Mouse (Mus musculus) liver, adult 2 months (tissue): Measurements from ENCODE around the gene Gcgr. TPM values are rescaled to one million over a fixed set of nuclear protein-coding genes. Genes with fewer than 3 reads are reported as not detected.

ENCODE experiments used
- DNase-seq: peaks from one replicate; pipeline ENCODE4 v3.0.0-alpha.2; 2011; ENCODE audit warnings: low read depth, low spot score; ENCODE audit errors: extremely low read depth
- H3K27ac ChIP-seq: fragments of 200-500 bp; replicated peaks from 2 replicates; pipeline ENCODE4 v1.5.1; 2012; ENCODE audit warnings: low read depth, mild to moderate bottlenecking, control low read depth, inconsistent platforms, low read length; ENCODE audit not compliant: insufficient read depth
- H3K27me3 ChIP-seq: fragments of 200-500 bp; 2 replicates; pipeline ENCODE4 v1.6.1; 2012; ENCODE audit warnings: mild to moderate bottlenecking, moderate library complexity, low read length, inconsistent platforms; ENCODE audit not compliant: control insufficient read depth, insufficient read depth
- H3K36me3 ChIP-seq: fragments of 200-500 bp; 2 replicates; pipeline ENCODE4 v1.6.1; 2012; ENCODE audit warnings: low read length, inconsistent platforms; ENCODE audit not compliant: control insufficient read depth, insufficient read depth
- H3K4me1 ChIP-seq: fragments of 200-500 bp; 2 replicates; pipeline ENCODE4 v1.6.1; 2011; ENCODE audit warnings: low read length; ENCODE audit not compliant: control insufficient read depth, insufficient read depth
- H3K4me3 ChIP-seq: fragments of 200-500 bp; 2 replicates; pipeline ENCODE4 v1.5.1; 2011; ENCODE audit warnings: low read depth, mild to moderate bottlenecking, control low read depth, low read length, moderate library complexity; ENCODE audit not compliant: insufficient read depth
- H3K79me2 ChIP-seq: fragments of 200-500 bp; 2 replicates; pipeline ENCODE4 v1.6.1; 2012; ENCODE audit warnings: inconsistent platforms, mild to moderate bottlenecking, low read length, moderate library complexity; ENCODE audit not compliant: control insufficient read depth, insufficient read depth
- H3K9ac ChIP-seq: fragments of 200-500 bp; 2 replicates; pipeline ENCODE4 v1.6.1; 2012; ENCODE audit warnings: low read depth, mild to moderate bottlenecking, control low read depth, inconsistent platforms, low read length
- CTCF ChIP-seq: fragments of 200-500 bp; IDR thresholded peaks from 2 replicates; pipeline ENCODE4 v1.5.1; 2011; ENCODE audit warnings: low read depth, low read length, control low read depth
- POLR2A ChIP-seq: fragments of 200-500 bp; IDR thresholded peaks from 2 replicates; pipeline ENCODE4 v1.6.1; 2011; ENCODE audit warnings: low read length, control low read depth; ENCODE audit not compliant: insufficient read depth; ENCODE audit errors: extremely low read depth
- WGBS: fragments of 180-500 bp; shearing (Covaris S2); methylation state at CpG from one replicate; pipeline ENCODE4 v1.1.7; 2018; 5-methylcytosine and 5-hydroxymethylcytosine counted together
- polyA plus RNA-seq: library from polyadenylated mRNA; depleted of rRNA; stranded (reverse); fragments of >200 nt; gene quantifications from 2 replicates; pipeline ENCODE4 v1.2.3, GENCODE M21; 2012
- total RNA-seq: library from RNA; depleted of rRNA; stranded (reverse); fragments of >200 nt; gene quantifications from 2 replicates; pipeline ENCODE4 v1.2.3, GENCODE M21; 2014

Gene Gcgr
- total and polyA plus RNA-seq, 2 experiments: 135 to 561 TPM

- no peak for DNase-seq
- WGBS: under 1% methylated on average over 24 of the region's 24 CpGs
- peaks cover 35% of the 10 kb centered on the region for H3K4me1 ChIP-seq
Observed at GRCm38 (mm10) chr11:120572417-120572751, 41.9 kb downstream of the Gcgr start.

GRCm38 (mm10) chr11:120572752-120573584 is 42.5 kb downstream of the Gcgr start, which contains the start of gene P4hb:
TSS of gene P4hb (minus strand) at chr11:120573253.
- WGBS: under 1% methylated on average over 94 of the region's 94 CpGs
- H3K4me1 ChIP-seq: peaks cover 29% of the 10 kb centered on the region
- H3K4me3 ChIP-seq: peak within 1 kb of the TSS; percentile 96
- H3K9ac ChIP-seq: peak within 1 kb of the TSS; percentile 96
- peaks cover 27% of the 10 kb centered on the region for H3K36me3 ChIP-seq
- no peaks in the 10 kb centered on the region for H3K27me3 ChIP-seq
- peak; percentile 99 for TF ChIP-seq POLR2A
- no peak for TF ChIP-seq CTCF
- peaks cover 17% of the 10 kb centered on the region for H3K79me2 ChIP-seq
- H3K27ac ChIP-seq: peak within 1 kb of the TSS; percentile 92
- peak; percentile 98 for DNase-seq

More at GRCm38 (mm10) chr11:120572417-120572751, 41.9 kb downstream of the Gcgr start:
- Histone ChIP-seq H3K27me3 (no peaks in the 10 kb centered on the region), H3K27ac (peak overlapping the region; percentile 78), H3K79me2 (peaks cover 17% of the 10 kb centered on the region), H3K9ac (peak overlapping the region; percentile 96), H3K4me3 (peak overlapping the region; percentile 96), H3K36me3 (peaks cover 33% of the 10 kb centered on the region)
- TF ChIP-seq POLR2A (no peak), CTCF (no peak)

- Histone ChIP-seq H3K9ac (peak overlapping the region; percentile 92), H3K4me1 (peaks cover 27% of the 10 kb centered on the region), H3K79me2 (peaks cover 21% of the 10 kb centered on the region), H3K27me3 (no peaks in the 10 kb centered on the region), H3K27ac (peak overlapping the region; percentile 92), H3K4me3 (peak overlapping the region; percentile 78), H3K36me3 (peaks cover 19% of the 10 kb centered on the region)
- DNase-seq: no peak
- under 1% methylated on average over 23 of the region's 23 CpGs for WGBS
- TF ChIP-seq CTCF (no peak), POLR2A (no peak)
Observed at GRCm38 (mm10) chr11:120573585-120574277, 43.2 kb downstream of the Gcgr start.

- TF ChIP-seq CTCF (no peak), POLR2A (no peak)
- H3K4me3 ChIP-seq: peak overlapping the region; percentile 18; the same call in 1 of the 2 replicates
- H3K9ac ChIP-seq: peak overlapping the region; percentile 30
- DNase-seq: peak; percentile 64
- H3K79me2 ChIP-seq: peaks cover 25% of the 10 kb centered on the region
- peak overlapping the region; percentile 39 for H3K27ac ChIP-seq
- no peaks in the 10 kb centered on the region for H3K27me3 ChIP-seq
- peaks cover 17% of the 10 kb centered on the region for H3K36me3 ChIP-seq
- 8% methylated on average over 5 of the region's 5 CpGs for whole genome bisulfite sequencing
- peaks cover 31% of the 10 kb centered on the region for H3K4me1 ChIP-seq
Observed at GRCm38 (mm10) chr11:120574278-120574600, 43.7 kb downstream of the Gcgr start.

GRCm38 (mm10) chr11:120575046-120575445 is 44.5 kb downstream of the Gcgr start:
- no peak for TF ChIP-seq CTCF
- TF ChIP-seq POLR2A: no peak
- 81% methylated on average over 2 of the region's 2 CpGs for WGBS

More at GRCm38 (mm10) chr11:120575046-120575445, 44.5 kb downstream of the Gcgr start:
- Histone ChIP-seq H3K9ac (no peak overlapping the region), H3K79me2 (peaks cover 24% of the 10 kb centered on the region), H3K27me3 (no peaks in the 10 kb centered on the region), H3K4me3 (no peak overlapping the region), H3K27ac (0 out of 2 replicates have a peak overlapping the region, but pooled peaks have one; percentile 18), H3K4me1 (peaks cover 37% of the 10 kb centered on the region), H3K36me3 (peaks cover 13% of the 10 kb centered on the region)
- DNase-seq: no peak
